In the genomic region with DNA sequence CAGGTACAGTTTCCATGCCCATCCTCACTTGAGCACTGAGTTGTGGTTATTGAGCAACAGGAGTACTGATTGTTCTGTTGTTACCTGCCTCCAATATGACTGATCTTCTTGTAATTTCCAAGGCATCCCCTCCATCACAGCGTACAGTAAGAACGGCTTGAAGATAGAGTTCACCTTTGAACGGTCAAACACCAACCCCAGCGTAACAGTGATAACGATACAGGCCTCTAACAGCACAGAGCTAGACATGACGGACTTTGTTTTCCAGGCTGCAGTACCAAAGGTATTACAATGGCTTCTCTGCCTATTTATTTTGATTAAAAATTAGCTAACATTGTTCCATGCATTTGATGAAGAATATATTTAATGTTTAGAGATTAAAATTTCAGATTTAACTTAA, we compare ENCODE assay signal across 22 mouse cellular contexts. TPM values are rescaled to one million over a fixed set of nuclear protein-coding genes. Genes with fewer than 3 reads are reported as not detected.
DNase-seq lines count a peak whose midpoint lies in the region; ATAC-seq and TF ChIP-seq lines count a peak whose summit lies in the region.
"Had no signal": no experiment of that assay in that cellular context is flagged by ENCODE, and none has a peak within 500 bp of the region (broad histone marks: within the 10 kb centered on the region; RNA-seq: fewer than 3 reads in every experiment).

No protein-coding gene starts in this region.

- no peak overlapping the region for H3K4me2 ChIP-seq in intestine, embryonic 15.5 days (replicated peaks)
- no peak overlapping the region for H3K4me2 ChIP-seq in intestine, embryonic 16.5 days (ENCODE audit: low read depth, low read length)
- H3K4me2 ChIP-seq in intestine, postnatal 0 days (replicated peaks; ENCODE audit: low read depth) = no peak overlapping the region
- H3K4me2 ChIP-seq in kidney, embryonic 15.5 days = no peak overlapping the region

- no peaks in the 10 kb centered on the region for H3K27me3 ChIP-seq in intestine, embryonic 15.5 days (replicated peaks)
- no peaks in the 10 kb centered on the region for H3K27me3 ChIP-seq in intestine, embryonic 16.5 days (replicated peaks; ENCODE audit: control insufficient read depth, insufficient read depth, low read length)
- no peaks in the 10 kb centered on the region for H3K27me3 ChIP-seq in intestine, postnatal 0 days (replicated peaks; ENCODE audit: control insufficient read depth, insufficient read depth, low read length)
- H3K27me3 ChIP-seq in small intestine, adult 2 months (ENCODE audit: control insufficient read depth, insufficient read depth, low read length) = no peaks in the 10 kb centered on the region
- H3K27me3 ChIP-seq in kidney, embryonic 15.5 days = no peaks in the 10 kb centered on the region
- H3K27me3 ChIP-seq: CH12.LX, Patski had no signal

- intact Hi-C loops in left cerebral cortex, postnatal 25 days (cut with DNase I) = no loop called here

- H3K4me3 ChIP-seq in intestine, embryonic 15.5 days (replicated peaks) = no peak overlapping the region
- no peak overlapping the region for H3K4me3 ChIP-seq in intestine, embryonic 16.5 days (ENCODE audit: low read length)
- H3K4me3 ChIP-seq in intestine, postnatal 0 days (ENCODE audit: low read depth, low read length) = no peak overlapping the region
- no peak overlapping the region for H3K4me3 ChIP-seq in small intestine, adult 2 months (ENCODE audit: low read depth, low read length)
- no peak overlapping the region for H3K4me3 ChIP-seq in kidney, embryonic 15.5 days (replicated peaks)

- H3K4me1 ChIP-seq in intestine, embryonic 15.5 days (replicated peaks) = no peaks in the 10 kb centered on the region
- no peaks in the 10 kb centered on the region for H3K4me1 ChIP-seq in intestine, embryonic 16.5 days (ENCODE audit: control insufficient read depth, insufficient read depth, low read length)
- H3K4me1 ChIP-seq in intestine, postnatal 0 days (replicated peaks; ENCODE audit: control insufficient read depth, insufficient read depth, low read length) = no peaks in the 10 kb centered on the region
- H3K4me1 ChIP-seq in small intestine, adult 2 months (ENCODE audit: control insufficient read depth, insufficient read depth, insufficient read length, low read length) = peaks cover 2% of the 10 kb centered on the region; the same call in 1 of the 2 replicates
- H3K4me1 ChIP-seq in kidney, embryonic 15.5 days = no peaks in the 10 kb centered on the region

- no peak for DNase-seq in adrenal gland, postnatal 14 days
- DNase-seq in cerebellum, adult 9-11 months = no peak
- DNase-seq in left cerebral cortex, postnatal 25 days (ENCODE audit: low spot score in 2 of 2) = no peak
- DNase-seq: adrenal gland, adult 2 months; adrenal gland, adult 8-10 months; adrenal gland, postnatal 10 days; adrenal gland, postnatal 25 days; adrenal gland, postnatal 36 days; B cell, adult 2 months; cerebellum, adult 11 months; cerebellum, adult 11-12 months; cerebellum, adult 18-20 months had no signal

- TF ChIP-seq CTCF in intestine, postnatal 0 days (IDR thresholded peaks at IDR 0.05; ENCODE audit: low read depth) = no peak
- TF ChIP-seq CTCF in small intestine, adult 2 months (IDR thresholded peaks at IDR 0.05; ENCODE audit: extremely low read depth, insufficient read length, insufficient replicate concordance, low read depth, low read length) = no peak

- no peak overlapping the region for H3K9ac ChIP-seq in intestine, embryonic 15.5 days
- no peak overlapping the region for H3K9ac ChIP-seq in intestine, embryonic 16.5 days (ENCODE audit: low read depth, low read length)
- H3K9ac ChIP-seq in intestine, postnatal 0 days (ENCODE audit: low read depth, low read length) = no peak overlapping the region
- H3K9ac ChIP-seq in kidney, embryonic 15.5 days = no peak overlapping the region

- H3K9me3 ChIP-seq in intestine, embryonic 15.5 days = no peaks in the 10 kb centered on the region
- no peaks in the 10 kb centered on the region for H3K9me3 ChIP-seq in intestine, embryonic 16.5 days (ENCODE audit: control insufficient read depth, low read length)
- no peaks in the 10 kb centered on the region for H3K9me3 ChIP-seq in intestine, postnatal 0 days (ENCODE audit: control insufficient read depth)
- H3K9me3 ChIP-seq in kidney, embryonic 15.5 days (replicated peaks) = no peaks in the 10 kb centered on the region
- H3K9me3 ChIP-seq: G1E had no signal

- TF ChIP-seq POLR2A in small intestine, adult 2 months (IDR thresholded peaks at IDR 0.05; ENCODE audit: low read depth, low read length) = no peak

- ATAC-seq in intestine, embryonic 15.5 days = peak; percentile 51; the same call in 1 of the 2 replicates
- peak; percentile 74 for ATAC-seq in intestine, embryonic 16.5 days
- ATAC-seq in intestine, postnatal 0 days = peak; percentile 81
- no peak for ATAC-seq in kidney, embryonic 15.5 days (replicated peaks; ENCODE audit: low FRiP score)
- ATAC-seq: activated CD4-positive, CD25-positive, alpha-beta regulatory T cell, adult 4 months; CD4-positive, CD25-positive, alpha-beta regulatory T cell, adult 4 months; Patski had no signal

- no peak overlapping the region for H3K27ac ChIP-seq in intestine, embryonic 15.5 days
- no peak overlapping the region for H3K27ac ChIP-seq in intestine, embryonic 16.5 days (ENCODE audit: low read length)
- H3K27ac ChIP-seq in intestine, postnatal 0 days (ENCODE audit: low read depth, low read length) = peak overlapping the region; percentile 41; the same call in 1 of the 2 replicates
- H3K27ac ChIP-seq in small intestine, adult 2 months (ENCODE audit: insufficient read depth, low read depth, low read length) = peak overlapping the region; percentile 75; the same call in 1 of the 2 replicates
- no peak overlapping the region for H3K27ac ChIP-seq in kidney, embryonic 15.5 days

- 83% methylated on average over 6 of the region's 6 CpGs for WGBS in intestine, embryonic 15.5 days
- 79% methylated on average over 6 of the region's 6 CpGs for WGBS in intestine, embryonic 16.5 days
- 44% methylated on average over 6 of the region's 6 CpGs for WGBS in intestine, postnatal 0 days
- whole genome bisulfite sequencing in small intestine, adult 2 months = 42% methylated on average over 6 of the region's 6 CpGs
- WGBS in kidney, embryonic 15.5 days = 98% methylated on average over 6 of the region's 6 CpGs

- H3K36me3 ChIP-seq in intestine, embryonic 15.5 days = peaks cover 22% of the 10 kb centered on the region
- H3K36me3 ChIP-seq in intestine, embryonic 16.5 days (ENCODE audit: control insufficient read depth, insufficient read depth, low read length) = peaks cover 12% of the 10 kb centered on the region
- peaks cover 67% of the 10 kb centered on the region for H3K36me3 ChIP-seq in intestine, postnatal 0 days (ENCODE audit: control insufficient read depth, insufficient read depth)
- H3K36me3 ChIP-seq in small intestine, adult 2 months (ENCODE audit: control insufficient read depth, insufficient read depth, low read length) = peaks cover 59% of the 10 kb centered on the region
- H3K36me3 ChIP-seq in kidney, embryonic 15.5 days = peaks cover 77% of the 10 kb centered on the region

RNA-seq across cellular contexts. Expression of gene Phlpp2, which starts 12.9 kb away (rescaled TPM):
- 2.1 and 2.4 TPM in 2 replicates for polyA plus RNA-seq in intestine, embryonic 15.5 days (2015; fragmentation: Nextera tagmentation; extraction: Ambion mirVana)
- 1.7 and 2.1 TPM in 2 replicates for polyA plus RNA-seq in intestine, embryonic 16.5 days (2015; fragmentation: Nextera tagmentation; extraction: Ambion mirVana)
- polyA plus RNA-seq in intestine, postnatal 0 days (2015; fragmentation: Nextera tagmentation; extraction: Ambion mirVana) = 3.1 and 4.1 TPM in 2 replicates
- polyA plus RNA-seq in small intestine, adult 2 months (2012; rRNA removed) = 6.0 and 25.0 TPM in 2 replicates
- 9.6 and 10.1 TPM in 2 replicates for total RNA-seq in adrenal gland, postnatal 14 days (2021)
- total RNA-seq in left cerebral cortex, postnatal 25 days (2021) = 10 to 100 TPM; 33.7 to 35.1 TPM
- 2.4 and 3.5 TPM in 2 replicates for polyA plus RNA-seq in kidney, embryonic 15.5 days (2015; fragmentation: Nextera tagmentation; extraction: Ambion mirVana)

Comparison
In these comparisons a context has a peak if more than half of its experiments do, and no peak if none do; other contexts are left out.
1. H3K27ac ChIP-seq: peak in intestine, postnatal 0 days (single experiment) and small intestine, adult 2 months (single experiment); none in intestine, embryonic 15.5 days (single experiment), intestine, embryonic 16.5 days (single experiment) and kidney, embryonic 15.5 days (single experiment).